ENCODE assay signal across 20 mouse cellular contexts in the genomic region with DNA sequence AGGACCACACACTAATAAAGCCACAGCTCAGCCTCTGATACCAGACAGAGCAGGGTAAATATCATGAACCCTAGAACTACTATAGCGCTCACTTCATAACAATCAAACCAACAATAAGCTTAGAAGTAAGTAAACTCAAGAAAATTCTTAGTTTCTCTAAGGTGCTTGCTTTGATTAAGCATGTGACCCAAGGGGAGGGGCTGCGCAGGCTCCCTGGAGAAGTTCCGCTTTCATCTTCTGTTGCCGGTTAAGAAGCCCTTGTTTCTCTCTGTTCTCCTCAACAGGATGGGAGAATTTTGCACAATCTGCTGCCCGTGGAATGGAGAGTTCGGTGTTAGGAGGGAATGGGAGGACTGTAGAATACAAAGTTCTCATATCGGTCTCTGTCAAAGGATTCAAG. TPM values are rescaled to one million over a fixed set of nuclear protein-coding genes. Genes with fewer than 3 reads are reported as not detected.
"Had no signal": no experiment of that assay in that cellular context is flagged by ENCODE, and none has a peak within 500 bp of the region (broad histone marks: within the 10 kb centered on the region; RNA-seq: fewer than 3 reads in every experiment).

No protein-coding gene starts in this region.

- H3K9me3 ChIP-seq: liver, embryonic 12.5 days; megakaryocyte, embryonic 14.5 days; midbrain, embryonic 13.5 days; neural tube, embryonic 12.5 days; stomach, embryonic 15.5 days had no signal

- H3K27ac ChIP-seq: liver, embryonic 12.5 days; liver, embryonic 14.5 days; midbrain, embryonic 13.5 days; neural tube, embryonic 12.5 days; stomach, embryonic 15.5 days; stomach, postnatal 0 days had no signal

- H3K4me1 ChIP-seq: liver, embryonic 12.5 days; megakaryocyte, embryonic 14.5 days had no signal

- H3K27me3 ChIP-seq: midbrain, embryonic 13.5 days; neural tube, embryonic 12.5 days; stomach, embryonic 15.5 days had no signal

- ATAC-seq: liver, embryonic 12.5 days; midbrain, embryonic 13.5 days had no signal

- H3K4me2 ChIP-seq: liver, embryonic 12.5 days; lung, embryonic 14.5 days; midbrain, embryonic 11.5 days; midbrain, embryonic 13.5 days; neural tube, embryonic 12.5 days; stomach, embryonic 15.5 days had no signal

- H3K36me3 ChIP-seq: liver, embryonic 12.5 days; midbrain, embryonic 13.5 days; neural tube, embryonic 12.5 days; stomach, embryonic 15.5 days had no signal

- DNase-seq: lung, adult 18-20 months; lung, embryonic 14.5 days; lung, postnatal 10 days; lung, postnatal 4 days; right cerebral cortex, postnatal 14 days; thymus, adult 2 months; thymus, postnatal 25 days had no signal

- H3K9ac ChIP-seq: liver, embryonic 12.5 days; liver, embryonic 14.5 days; lung, embryonic 14.5 days; midbrain, embryonic 13.5 days; neural tube, embryonic 12.5 days; stomach, embryonic 15.5 days had no signal

- H3K4me3 ChIP-seq: liver, embryonic 12.5 days; megakaryocyte, embryonic 14.5 days; midbrain, embryonic 13.5 days; neural tube, embryonic 12.5 days; stomach, embryonic 15.5 days had no signal

RNA-seq across cellular contexts. Expression of a gene that starts 6.4 kb away (rescaled TPM):
- total RNA-seq: monocyte, adult 5-6 weeks; neutrophil, adult 5-6 weeks had no signal
- polyA plus RNA-seq: liver, embryonic 12.5 days; liver, embryonic 14.5 days; liver, embryonic 16.5 days; lung, embryonic 14.5 days; lung, embryonic 16.5 days; midbrain, embryonic 11.5 days; neural tube, embryonic 12.5 days; spleen, adult 2 months; stomach, embryonic 15.5 days; stomach, postnatal 0 days had no signal
